Mouse (Mus musculus) megakaryocyte, embryonic 14.5 days (primary cell): ENCODE measurements at regions not wholly inside any gene's neighbourhood (a gene's known extent, or its start where the extent isn't known, plus 50 kb on each side); places are given as distances from the start of the nearest gene placed in this dataset.

Experiments
- FLI1 ChIP-seq: IDR thresholded peaks from 2 replicates; pipeline ENCODE4 v1.6.1; 2012; ENCODE audit warnings: low read length, inconsistent platforms, mixed read lengths
- GATA1 ChIP-seq: IDR thresholded peaks from 3 replicates; pipeline ENCODE4 v1.6.1; 2012; ENCODE audit warnings: mixed read lengths, low read length, inconsistent platforms, borderline replicate concordance

DNA sequence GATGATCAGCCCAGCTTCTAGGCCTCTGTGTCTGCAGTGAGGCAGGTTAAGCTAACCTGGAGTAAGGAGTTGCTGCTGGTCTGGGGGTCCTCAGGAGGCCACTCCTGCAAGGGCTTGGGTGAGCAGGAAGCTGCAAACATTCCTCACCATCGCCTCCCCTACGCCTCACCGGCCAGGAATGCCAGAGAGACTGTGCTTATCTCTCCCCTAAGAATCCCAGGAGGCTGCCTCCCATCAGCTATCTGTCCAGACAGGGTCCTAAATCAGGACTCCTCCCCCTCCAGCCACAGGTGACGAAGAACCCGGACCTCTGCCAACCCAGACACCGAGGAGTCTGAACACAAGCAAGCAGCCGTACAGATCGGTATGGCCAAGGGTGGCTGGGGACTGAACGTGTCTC is 56.8 kb downstream of the Gm26897 start:
- TF ChIP-seq GATA1 (no peak), FLI1 (no peak)
